Mouse (Mus musculus): ENCODE data around the gene Gm30083. TPM values are rescaled to one million over a fixed set of nuclear protein-coding genes. Genes with fewer than 3 reads are reported as not detected.

Gene Gm30083
- total and polyA plus RNA-seq, 3 experiments: not detected

DNA sequence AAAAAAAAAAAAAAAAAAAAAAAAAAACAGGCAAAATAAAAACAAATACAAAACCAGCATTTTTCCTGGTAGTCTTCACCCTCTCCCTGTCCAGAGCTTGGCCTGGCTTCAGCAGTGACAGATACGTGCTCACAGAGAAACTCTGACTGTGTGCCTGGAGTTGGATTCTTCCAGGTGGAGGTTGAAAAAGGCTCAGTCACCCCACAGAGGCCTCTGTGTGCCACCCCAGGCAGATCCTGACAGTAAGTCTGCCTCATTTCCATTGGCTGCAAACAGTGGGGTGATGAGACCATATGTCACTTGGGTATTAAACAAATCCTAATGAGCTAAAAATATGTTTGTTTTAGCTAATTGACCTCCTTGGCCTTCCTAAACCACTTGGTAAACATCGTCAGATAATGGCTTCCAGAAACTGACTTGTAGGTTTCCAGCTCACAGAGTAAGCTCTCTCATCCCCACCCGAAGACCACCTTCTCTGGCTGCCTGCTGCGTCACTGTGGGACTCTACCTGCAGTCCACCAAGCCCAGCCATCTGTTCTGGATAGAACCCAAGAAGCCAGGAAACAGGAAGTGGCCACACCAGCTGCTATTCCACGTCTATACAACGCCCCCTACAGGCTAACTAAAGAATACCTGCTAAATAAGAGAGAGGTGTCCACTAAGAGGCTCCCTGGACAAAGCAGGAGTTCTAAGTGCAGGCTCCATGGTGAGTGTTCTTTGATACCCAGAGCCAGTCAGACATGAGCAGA, 62.6 kb downstream of the Gm30083 start:
- no peaks in the 10 kb centered on the region for H3K27me3 ChIP-seq (ENCODE audit: control insufficient read depth in 1 of 2, insufficient read depth in 2 of 2, low read length in 2 of 2)
- no peak overlapping the region for H3K27ac ChIP-seq (ENCODE audit: control insufficient read depth, low read depth, low read length)
- H3K4me3 ChIP-seq (ENCODE audit: control insufficient read depth in 1 of 2, insufficient read depth in 1 of 2, low read depth in 2 of 2, low read length in 2 of 2): no peak overlapping the region
- no peak for TF ChIP-seq SMC3 (IDR thresholded peaks at IDR 0.05; ENCODE audit: low read depth, low read length)
- no peaks in the 10 kb centered on the region for H3K9me3 ChIP-seq (replicated peaks; ENCODE audit: insufficient read depth, low read length)
- no peak for DNase-seq (ENCODE audit: low read depth, low spot score)
- no peaks in the 10 kb centered on the region for H3K4me1 ChIP-seq (ENCODE audit: control insufficient read depth in 1 of 2, insufficient read depth in 2 of 2, low read length in 2 of 2)
- no peaks in the 10 kb centered on the region for H3K36me3 ChIP-seq (ENCODE audit: control insufficient read depth in 1 of 2, insufficient read depth in 2 of 2, low read length in 2 of 2)
- H3K9ac ChIP-seq (ENCODE audit: control insufficient read depth, low read depth, low read length, poor library complexity, severe bottlenecking): no peak overlapping the region
- no peaks in the 10 kb centered on the region for H3K79me2 ChIP-seq (ENCODE audit: control insufficient read depth, insufficient read depth, low read length, poor library complexity)

DNA sequence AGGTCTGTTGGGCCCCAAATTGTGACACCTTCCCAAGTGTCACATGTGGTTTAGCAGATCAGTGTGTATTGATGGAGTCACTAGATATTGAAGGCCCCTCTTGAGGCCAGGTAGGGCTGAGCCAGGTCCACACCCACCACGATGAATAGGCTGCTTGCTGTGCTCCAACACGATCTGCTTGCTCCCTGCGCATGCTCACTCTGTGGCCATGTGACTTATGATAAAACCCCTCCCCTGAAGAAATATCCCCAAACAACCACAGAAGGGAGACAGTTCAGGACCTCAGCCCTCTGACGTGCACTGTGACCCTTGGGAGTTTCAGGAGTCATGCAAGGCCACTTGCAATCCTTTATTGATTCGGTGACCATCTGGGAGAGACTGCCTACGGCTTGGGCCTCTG, 68.9 kb downstream of the Gm30083 start:
- H3K4me1 ChIP-seq (ENCODE audit: control insufficient read depth in 1 of 2, insufficient read depth in 2 of 2, low read length in 2 of 2): no peaks in the 10 kb centered on the region
- DNase-seq (ENCODE audit: low read depth, low spot score): no peak
- no peak for TF ChIP-seq UBTF (IDR thresholded peaks at IDR 0.05; ENCODE audit: borderline replicate concordance, insufficient read depth, low read depth, low read length)
- no peak for TF ChIP-seq MEF2A (IDR thresholded peaks at IDR 0.05; ENCODE audit: extremely low read depth, insufficient replicate concordance, low read depth, low read length, poor library complexity, severe bottlenecking)
- no peak for TF ChIP-seq TCF12 (IDR thresholded peaks at IDR 0.05; ENCODE audit: low read depth, low read length)
- no peak for TF ChIP-seq ETS1 (IDR thresholded peaks at IDR 0.05; ENCODE audit: low read depth, low read length)
- no peak for TF ChIP-seq ELF1 (IDR thresholded peaks at IDR 0.05; ENCODE audit: low read depth, low read length)
- no peak for TF ChIP-seq MYC (IDR thresholded peaks at IDR 0.05; ENCODE audit: low read depth, low read length)
- TF ChIP-seq POLR2A (IDR thresholded peaks at IDR 0.05; ENCODE audit: control insufficient read depth in 1 of 2, insufficient read depth in 1 of 2, low read depth in 1 of 2, low read length in 2 of 2, poor library complexity in 1 of 2): no peak
- TF ChIP-seq SIN3A (IDR thresholded peaks at IDR 0.05; ENCODE audit: low read length): no peak
- TF ChIP-seq JUND (IDR thresholded peaks at IDR 0.05; ENCODE audit: low read depth, low read length): no peak
- TF ChIP-seq NRF1 (IDR thresholded peaks at IDR 0.05; ENCODE audit: insufficient read depth, low read depth, low read length, poor library complexity, severe bottlenecking): no peak
- no peak for TF ChIP-seq CHD2 (IDR thresholded peaks at IDR 0.05; ENCODE audit: low read length)
- no peak for TF ChIP-seq MAX (IDR thresholded peaks at IDR 0.05; ENCODE audit: low read length)
- no peak for TF ChIP-seq MAZ (IDR thresholded peaks at IDR 0.05; ENCODE audit: low read depth, low read length)
- TF ChIP-seq CHD1 (IDR thresholded peaks at IDR 0.05; ENCODE audit: low read depth, low read length): no peak
- no peak for TF ChIP-seq MAFK (IDR thresholded peaks at IDR 0.05; ENCODE audit: borderline replicate concordance, low read depth, low read length)
- H3K36me3 ChIP-seq (ENCODE audit: control insufficient read depth in 1 of 2, insufficient read depth in 2 of 2, low read length in 2 of 2): no peaks in the 10 kb centered on the region
- no peaks in the 10 kb centered on the region for H3K9me3 ChIP-seq (replicated peaks; ENCODE audit: insufficient read depth, low read length)
- H3K27me3 ChIP-seq (ENCODE audit: control insufficient read depth in 1 of 2, insufficient read depth in 2 of 2, low read length in 2 of 2): no peaks in the 10 kb centered on the region
- H3K27ac ChIP-seq (ENCODE audit: control insufficient read depth, low read depth, low read length): no peak overlapping the region
- H3K9ac ChIP-seq (ENCODE audit: control insufficient read depth, low read depth, low read length, poor library complexity, severe bottlenecking): no peak overlapping the region
- H3K79me2 ChIP-seq (ENCODE audit: control insufficient read depth, insufficient read depth, low read length, poor library complexity): no peaks in the 10 kb centered on the region
- H3K4me3 ChIP-seq (ENCODE audit: control insufficient read depth in 1 of 2, insufficient read depth in 1 of 2, low read depth in 2 of 2, low read length in 2 of 2): no peak overlapping the region
